Mouse (Mus musculus) NIH3T3 (cell line): ENCODE measurements around the gene Aox2.
A peak's percentile ranks its signal among the peaks of the same experiment; 100 is the strongest.

Experiments
- DNase-seq: peaks from one replicate; pipeline ENCODE4 v3.0.0-alpha.2; 2012; ENCODE audit warnings: low read depth

The Aox2 gene

GRCm38 (mm10) chr1:58278026-58278425, at the start of gene Aox2:
TSS of gene Aox2 (plus strand) at chr1:58278326.
- no peak for DNase-seq

DNA sequence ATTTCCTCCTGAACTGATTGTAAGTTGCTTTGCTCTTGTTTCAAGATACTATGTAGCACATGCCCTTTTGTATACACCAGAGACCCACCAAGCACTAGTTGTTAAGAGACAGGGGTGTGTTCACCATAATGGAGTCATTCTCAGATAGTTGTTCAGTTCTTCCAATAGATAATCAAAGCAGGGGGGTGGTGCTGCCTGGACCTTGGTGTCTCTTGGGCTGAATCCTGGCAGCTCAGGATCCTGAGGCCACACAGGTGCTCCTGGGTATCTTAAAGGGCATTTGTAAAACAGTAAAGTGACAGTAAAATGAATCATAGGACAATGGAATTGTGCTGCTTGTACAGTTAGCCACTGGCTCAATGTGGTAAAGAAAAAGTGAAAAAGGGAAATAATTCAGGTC, 49.2 kb upstream of the Aox2 start:
- no peak for DNase-seq

DNA sequence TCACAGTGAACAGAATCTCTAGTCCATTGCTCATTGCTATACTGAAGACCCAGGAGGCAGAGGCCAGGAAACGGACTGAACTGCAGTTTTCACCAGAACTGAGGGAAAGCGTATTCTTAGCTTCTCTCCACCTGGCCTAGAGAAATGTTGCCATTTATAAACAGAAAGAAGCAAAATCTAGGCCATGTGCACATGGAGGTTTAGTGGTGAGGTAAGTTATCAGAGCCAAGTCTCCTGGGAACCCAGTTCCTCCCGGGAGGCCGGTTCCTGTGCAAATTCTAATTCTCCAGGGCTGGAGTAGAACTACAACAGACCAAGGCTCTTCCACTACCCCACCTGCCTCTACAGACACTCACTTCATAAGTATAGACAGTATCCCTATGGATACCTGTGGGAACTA, 48.4 kb upstream of the Aox2 start:
- DNase-seq, result no peak

- no peak for DNase-seq
Measured at GRCm38 (mm10) chr1:58230542-58230941, 47.6 kb upstream of the Aox2 start.

- DNase-seq, result peak; percentile 16
Measured at GRCm38 (mm10) chr1:58235405-58235804, 42.7 kb upstream of the Aox2 start.

- peak; percentile 62 for DNase-seq
Measured at GRCm38 (mm10) chr1:58237527-58238299, 40.4 kb upstream of the Aox2 start.

DNA sequence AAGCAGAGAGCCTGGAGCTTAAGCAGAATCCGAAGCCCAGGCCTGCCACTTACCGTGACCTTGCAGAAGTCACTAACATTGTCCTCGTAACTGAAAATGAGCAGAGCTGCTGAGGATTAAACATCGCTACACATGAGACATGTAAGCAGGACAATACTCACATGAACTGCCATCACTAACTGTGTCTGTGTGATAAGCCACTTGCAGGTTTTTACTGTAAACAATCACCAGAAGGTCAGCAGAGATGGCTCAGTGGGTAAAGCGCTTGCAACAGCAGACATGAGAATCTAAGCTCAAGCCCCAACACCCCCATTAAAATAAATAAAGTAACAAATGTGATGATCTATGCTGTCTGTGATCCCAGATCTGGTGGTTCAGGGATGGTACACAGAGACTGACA, 39.7 kb upstream of the Aox2 start:
- no peak for DNase-seq

DNA sequence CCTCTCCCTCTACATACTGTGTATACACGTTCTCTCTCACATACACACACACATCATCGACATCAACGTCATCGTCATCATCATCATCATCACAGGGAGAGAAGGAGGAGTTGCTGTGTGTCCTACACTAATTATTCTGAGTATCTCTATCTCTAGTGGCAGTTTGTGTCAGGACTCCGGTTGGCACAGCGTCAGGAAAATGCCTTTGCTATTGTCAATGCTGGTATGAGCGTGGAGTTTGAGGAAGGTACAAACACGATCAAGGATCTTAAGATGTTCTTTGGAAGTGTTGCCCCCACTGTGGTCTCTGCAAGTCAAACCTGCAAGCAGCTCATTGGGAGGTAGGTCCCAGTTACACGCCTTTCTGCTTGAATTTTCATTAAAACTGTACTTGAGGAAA, 39.2 kb upstream of the Aox2 start:
- DNase-seq, result no peak

DNA sequence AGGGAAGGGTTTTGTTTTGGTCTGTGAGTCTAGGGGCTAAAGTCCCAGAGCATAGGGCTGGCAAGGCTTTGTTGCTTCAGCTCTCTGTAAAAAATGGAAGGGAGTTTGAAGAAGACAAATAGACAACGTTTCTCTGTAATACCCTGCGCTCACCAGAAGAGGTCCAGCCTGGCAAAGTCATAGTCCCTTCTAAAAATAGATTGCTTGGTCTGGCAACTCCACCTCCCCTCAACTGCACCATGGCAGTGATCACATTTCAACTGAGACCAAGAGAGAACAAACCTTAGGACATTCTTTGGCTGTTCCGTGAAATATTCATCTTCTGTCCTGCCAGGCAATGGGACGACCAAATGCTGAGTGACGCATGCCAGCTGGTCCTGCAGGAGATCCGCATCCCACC, 37.8 kb upstream of the Aox2 start:
- DNase-seq, result peak; percentile 62

- no peak for DNase-seq
Measured at GRCm38 (mm10) chr1:58244487-58244886, 33.6 kb upstream of the Aox2 start.

DNA sequence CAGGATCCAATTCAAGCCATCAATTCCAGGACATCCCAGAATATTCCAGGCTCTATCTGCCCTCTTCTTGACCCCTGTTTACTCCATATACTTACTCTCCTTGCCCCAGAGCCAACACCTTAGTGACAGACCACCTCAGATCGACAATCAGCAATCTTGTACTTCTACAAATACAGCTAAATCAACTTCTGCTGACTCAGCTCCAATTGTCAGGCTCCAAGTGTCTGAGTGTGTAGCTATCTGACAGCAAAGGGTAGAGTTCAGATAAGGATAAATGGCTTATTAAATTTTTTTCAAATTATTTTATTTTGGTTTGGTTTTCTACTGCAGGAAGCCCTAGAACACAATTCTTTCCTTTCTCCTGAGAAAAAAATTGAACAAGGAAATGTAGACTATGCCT, 29.6 kb upstream of the Aox2 start:
- DNase-seq, result no peak

DNA sequence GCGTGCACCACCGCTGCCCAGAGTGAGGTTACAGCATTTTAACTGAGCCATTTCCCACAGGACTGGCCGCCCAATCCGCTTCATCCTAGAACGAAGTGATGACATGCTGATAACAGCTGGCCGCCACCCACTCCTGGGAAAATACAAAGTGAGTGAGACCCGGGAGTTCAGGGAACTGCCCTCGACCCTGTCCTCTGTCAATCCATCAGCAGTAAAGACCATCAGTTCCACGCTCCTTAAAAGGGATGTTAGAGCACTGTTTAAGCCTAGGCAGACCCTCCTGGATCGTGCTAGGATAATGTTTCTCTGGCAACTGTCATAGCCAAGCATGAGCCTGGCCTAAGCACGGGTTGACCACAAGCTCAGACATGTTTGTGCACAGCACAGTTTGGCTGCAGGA, 24.7 kb upstream of the Aox2 start:
- no peak for DNase-seq

DNA sequence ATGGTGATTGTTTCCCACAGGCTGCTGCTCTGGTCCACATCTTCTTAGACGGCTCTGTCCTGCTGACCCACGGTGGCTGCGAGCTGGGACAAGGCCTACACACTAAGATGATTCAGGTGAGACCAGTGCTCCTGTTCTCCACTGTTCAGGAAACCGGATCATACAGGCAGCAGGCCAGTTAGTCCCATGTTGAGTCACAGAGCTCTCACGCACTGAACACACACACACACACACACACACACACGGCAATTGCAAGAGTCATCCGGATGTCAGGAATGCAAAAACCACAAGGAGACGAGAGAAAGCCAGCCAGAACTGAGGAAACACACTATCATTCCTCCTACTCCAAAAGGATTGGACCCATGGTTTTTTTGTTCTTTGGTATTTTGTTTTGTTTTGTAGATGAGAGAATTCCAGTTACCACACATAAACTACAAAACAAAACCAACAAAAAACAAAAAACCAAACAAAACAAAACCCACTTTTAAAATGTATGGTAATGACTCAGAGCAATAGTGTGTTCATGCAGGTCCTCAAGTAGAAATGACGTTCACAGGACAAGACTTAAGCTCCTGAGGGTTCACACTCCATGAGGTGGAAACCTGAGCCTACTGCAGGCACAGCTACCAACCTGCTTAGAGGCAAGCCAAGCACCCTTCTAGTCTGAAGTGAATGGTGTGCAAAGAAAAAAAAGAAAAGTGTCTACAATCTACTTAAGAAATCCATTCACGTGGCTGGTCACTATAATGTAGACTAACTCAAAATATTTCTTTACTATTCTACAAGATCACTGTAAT, 20.7 kb upstream of the Aox2 start:
- peak; percentile 89 for DNase-seq

DNA sequence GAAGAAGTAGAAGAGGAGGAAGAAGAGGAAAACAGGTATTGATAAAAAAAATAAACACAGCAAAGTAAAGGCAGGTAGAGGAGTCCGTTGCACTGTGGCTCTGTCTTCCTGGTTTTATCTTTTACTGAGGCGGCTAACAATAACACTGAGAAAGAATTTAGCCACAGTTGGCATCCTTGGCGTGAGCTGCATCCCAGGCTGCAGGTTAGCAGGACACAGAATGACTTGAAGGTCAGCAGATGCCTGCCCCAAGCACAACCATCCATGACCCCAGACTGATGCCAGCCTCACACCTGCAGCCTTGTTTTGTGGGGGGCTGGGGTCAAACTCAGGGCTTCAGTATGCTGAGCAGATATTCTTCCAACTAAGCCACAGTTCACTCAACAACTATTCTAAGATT, 17.8 kb upstream of the Aox2 start:
- DNase-seq, result no peak

- no peak for DNase-seq
Measured at GRCm38 (mm10) chr1:58268231-58268630, 9.9 kb upstream of the Aox2 start.

GRCm38 (mm10) chr1:58270807-58271569, 7.1 kb upstream of the Aox2 start:
- DNase-seq, result peak; percentile 87

DNA sequence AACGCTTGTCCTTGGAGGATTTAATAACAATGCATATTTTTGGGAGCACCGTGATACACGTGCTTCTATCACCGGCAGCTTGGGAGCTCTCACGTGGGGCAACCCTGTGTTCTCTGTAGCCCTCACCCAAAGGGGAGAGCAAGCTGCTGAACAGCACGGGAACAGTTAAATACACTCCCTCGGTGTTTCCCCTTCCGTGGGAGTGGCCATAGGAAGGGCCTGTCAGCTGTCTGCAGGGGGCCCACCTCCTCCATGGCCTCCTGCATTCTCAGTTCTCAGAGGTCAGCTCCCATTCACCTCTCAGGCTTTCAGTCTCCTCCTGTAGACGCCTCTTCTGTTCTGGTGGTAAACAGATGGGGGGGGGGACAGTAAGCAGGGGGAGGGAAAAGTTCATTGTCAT, 2.2 kb upstream of the Aox2 start:
- DNase-seq, result no peak

- no peak for DNase-seq
Measured at GRCm38 (mm10) chr1:58278513-58278912, 387 bp downstream of the Aox2 start.

DNA sequence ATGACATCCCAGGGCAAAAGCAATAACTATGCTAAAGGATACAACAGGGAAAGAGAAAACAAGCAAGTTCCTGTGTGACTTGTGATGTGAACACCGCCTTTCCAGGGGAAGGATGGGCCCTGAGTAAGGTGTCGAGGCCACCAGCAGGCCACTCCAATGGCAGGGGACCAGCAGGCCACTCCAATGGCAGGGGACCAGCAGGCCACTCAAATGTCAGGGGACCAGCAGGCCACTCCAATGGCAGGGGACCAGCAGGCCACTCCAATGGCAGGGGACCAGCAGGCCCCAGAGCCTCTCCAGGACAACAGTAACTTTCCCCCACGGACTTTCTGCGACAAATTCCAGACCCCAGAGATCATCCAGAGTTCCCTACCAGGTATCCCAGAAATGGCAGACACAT, 2.3 kb downstream of the Aox2 start:
- no peak for DNase-seq

GRCm38 (mm10) chr1:58280939-58281624, 3.0 kb downstream of the Aox2 start:
- no peak for DNase-seq

DNA sequence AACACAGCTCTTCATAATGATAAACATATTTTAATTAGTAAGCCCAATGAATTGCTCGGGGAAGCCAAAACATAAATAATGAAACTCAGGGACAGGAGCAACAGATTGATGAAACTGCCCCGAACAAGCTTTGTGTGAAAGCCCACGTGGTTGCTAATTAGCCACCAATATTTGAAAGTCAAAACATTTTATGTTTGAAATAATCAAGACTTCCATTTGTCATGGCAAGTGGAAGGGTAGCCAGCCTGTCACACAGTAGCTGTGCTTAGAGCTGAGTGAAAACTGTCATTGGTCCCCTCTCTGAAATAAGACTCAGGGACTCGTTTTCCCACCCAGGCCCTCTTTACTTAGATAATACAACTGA, 3.5 kb downstream of the Aox2 start:
- DNase-seq, result no peak

DNA sequence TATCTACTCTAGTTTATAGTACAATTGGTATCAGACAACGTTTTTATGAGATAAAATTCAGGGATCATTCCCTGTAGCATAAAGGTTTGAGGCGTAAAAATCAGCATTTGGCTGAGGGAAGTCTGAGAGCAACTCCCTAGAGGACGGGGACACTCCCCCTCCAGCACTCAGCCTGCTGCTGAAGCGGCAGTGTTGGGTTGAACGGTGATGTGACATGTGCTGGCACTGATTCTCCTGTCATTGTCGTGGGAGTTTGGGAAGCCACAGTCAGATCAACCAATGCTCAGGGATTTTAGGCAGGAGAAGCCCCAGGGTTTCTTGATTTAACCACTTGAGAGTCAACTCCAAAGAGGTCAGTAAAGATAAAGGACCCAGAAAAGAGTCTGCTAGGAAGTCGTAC, 6.4 kb downstream of the Aox2 start:
- no peak for DNase-seq
